Mouse (Mus musculus) G1E (cell line): ENCODE results near the gene Ddx6. TPM values are rescaled to one million over a fixed set of nuclear protein-coding genes. Genes with fewer than 3 reads are reported as not detected.

Source experiments
- ATAC-seq: 2 replicates; pipeline ENCODE4 v1.8.0; 2016; ENCODE audit warnings: mild to moderate bottlenecking; ENCODE audit not compliant: insufficient number of reproducible peaks, poor library complexity, low FRiP score, severe bottlenecking; ENCODE audit errors: extremely low read depth
- DNase-seq: peaks from one replicate; pipeline ENCODE4 v3.0.0; 2012; ENCODE audit warnings: low spot score
- H3K27me3 ChIP-seq: 2 replicates; pipeline ENCODE4 v1.6.1; 2012; ENCODE audit warnings: mild to moderate bottlenecking, low read length, inconsistent platforms; ENCODE audit not compliant: insufficient read depth
- H3K36me3 ChIP-seq: replicated peaks from 2 replicates; pipeline ENCODE3; 2012; ENCODE audit warnings: mild to moderate bottlenecking, inconsistent platforms
- H3K4me1 ChIP-seq: 2 replicates; pipeline ENCODE4 v1.6.1; 2012; ENCODE audit warnings: low read depth, low read length, inconsistent platforms, mixed read lengths; ENCODE audit not compliant: insufficient read depth
- H3K4me3 ChIP-seq: 2 replicates; pipeline ENCODE4 v1.5.1; 2012; ENCODE audit warnings: low read depth, mild to moderate bottlenecking, inconsistent platforms, low read length, moderate library complexity, mixed read lengths
- H3K9me3 ChIP-seq: replicated peaks from 2 replicates; pipeline ENCODE4 v1.6.1; 2012; ENCODE audit warnings: inconsistent platforms
- CTCF ChIP-seq: IDR thresholded peaks from 2 replicates; pipeline ENCODE4 v1.5.1; 2012; ENCODE audit warnings: low read depth, low read length, inconsistent platforms, mixed read lengths
- GATA1 ChIP-seq: IDR thresholded peaks from 2 replicates; pipeline ENCODE4 v1.6.1; 2012; ENCODE audit warnings: borderline replicate concordance, low read length, inconsistent platforms, mixed read lengths
- GATA2 ChIP-seq: IDR thresholded peaks from 2 replicates; pipeline ENCODE4 v1.6.1; 2012; ENCODE audit warnings: low read depth, low read length, inconsistent platforms, borderline replicate concordance
- POLR2AphosphoS5 ChIP-seq: IDR thresholded peaks from 2 replicates; pipeline ENCODE4 v1.6.1; 2012; ENCODE audit warnings: low read depth, low read length, inconsistent platforms; ENCODE audit not compliant: insufficient replicate concordance
- TAL1 ChIP-seq: conservative IDR thresholded peaks from 2 replicates; pipeline ENCODE4 v1.6.1; 2012; ENCODE audit warnings: low read depth, low read length, inconsistent platforms, mixed read lengths
- polyA plus RNA-seq: library from polyadenylated mRNA; stranded (reverse); fragments of >175 nt; gene quantifications from 2 replicates; pipeline ENCODE4 v1.2.3, GENCODE M21; 2012
- total RNA-seq, 2 experiments: library from RNA; stranded (forward) in 1 of 2; stranded (reverse) in 1 of 2; fragments of 200-1000 nt in 1 of 2; fragments of >200 nt in 1 of 2; fragmentation: Nextera tagmentation in 1 of 2; gene quantifications; 2 replicates each; pipeline ENCODE4 v1.2.3; 2014 to 2017

The Ddx6 gene
- total and polyA plus RNA-seq, 3 experiments, result 23.2 to 88.2 (median 54.5) TPM

GRCm38 (mm10) chr9:44582390-44582789 is 22.3 kb upstream of the Ddx6 start:
- Histone ChIP-seq H3K9me3 (peaks cover 5% of the 10 kb centered on the region; the same call in 1 of the 2 replicates), H3K4me3 (no peak overlapping the region), H3K27me3 (peaks cover 10% of the 10 kb centered on the region; the same call in 1 of the 2 replicates), H3K36me3 (no peaks in the 10 kb centered on the region), H3K4me1 (peaks cover 4% of the 10 kb centered on the region)
- DNase-seq (no peak), ATAC-seq (no peak)
- TF ChIP-seq GATA1, result no peak
- no peak for TF ChIP-seq CTCF
- no peak for TF ChIP-seq TAL1
- no peak for TF ChIP-seq GATA2
- no peak for TF ChIP-seq POLR2AphosphoS5

DNA sequence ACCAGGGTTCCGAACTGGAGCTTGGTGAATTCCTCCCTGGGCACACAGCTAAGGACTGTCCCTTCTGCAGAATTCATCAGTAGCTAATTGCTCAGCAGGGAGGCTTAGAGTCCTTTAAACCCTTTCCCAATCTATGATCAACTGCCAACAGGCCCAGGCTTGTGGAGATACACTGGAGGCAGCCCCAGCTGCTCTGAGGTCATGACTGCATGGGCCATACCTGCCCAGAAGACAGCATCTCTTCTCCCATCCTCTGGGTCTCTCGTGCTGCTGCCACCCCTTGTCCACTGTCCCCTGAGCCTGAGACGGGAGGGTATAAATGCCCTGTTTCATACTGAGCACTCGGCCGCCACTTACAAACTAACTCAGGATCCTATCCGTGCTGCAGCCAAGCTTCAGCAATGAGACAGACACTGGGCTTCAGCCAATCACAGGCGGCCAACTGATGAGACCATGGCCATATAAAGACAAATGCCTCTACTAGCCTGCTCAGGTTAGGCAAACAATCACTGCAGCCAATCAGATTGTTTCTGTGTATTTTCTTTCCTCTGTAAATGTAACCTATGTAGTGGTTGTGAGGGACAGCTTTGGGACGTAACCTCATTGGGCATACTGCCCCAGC is 17.9 kb upstream of the Ddx6 start:
- H3K27me3 ChIP-seq, result peaks cover 10% of the 10 kb centered on the region
- ATAC-seq (no peak), DNase-seq (no peak)
- H3K4me1 ChIP-seq, result no peaks in the 10 kb centered on the region
- TF ChIP-seq CTCF, result no peak
- TF ChIP-seq GATA1, result no peak
- TF ChIP-seq POLR2AphosphoS5, result no peak
- no peak for TF ChIP-seq TAL1
- TF ChIP-seq GATA2, result no peak
- peaks cover 5% of the 10 kb centered on the region; the same call in 1 of the 2 replicates for H3K9me3 ChIP-seq
- H3K4me3 ChIP-seq, result no peak overlapping the region
- no peaks in the 10 kb centered on the region for H3K36me3 ChIP-seq

DNA sequence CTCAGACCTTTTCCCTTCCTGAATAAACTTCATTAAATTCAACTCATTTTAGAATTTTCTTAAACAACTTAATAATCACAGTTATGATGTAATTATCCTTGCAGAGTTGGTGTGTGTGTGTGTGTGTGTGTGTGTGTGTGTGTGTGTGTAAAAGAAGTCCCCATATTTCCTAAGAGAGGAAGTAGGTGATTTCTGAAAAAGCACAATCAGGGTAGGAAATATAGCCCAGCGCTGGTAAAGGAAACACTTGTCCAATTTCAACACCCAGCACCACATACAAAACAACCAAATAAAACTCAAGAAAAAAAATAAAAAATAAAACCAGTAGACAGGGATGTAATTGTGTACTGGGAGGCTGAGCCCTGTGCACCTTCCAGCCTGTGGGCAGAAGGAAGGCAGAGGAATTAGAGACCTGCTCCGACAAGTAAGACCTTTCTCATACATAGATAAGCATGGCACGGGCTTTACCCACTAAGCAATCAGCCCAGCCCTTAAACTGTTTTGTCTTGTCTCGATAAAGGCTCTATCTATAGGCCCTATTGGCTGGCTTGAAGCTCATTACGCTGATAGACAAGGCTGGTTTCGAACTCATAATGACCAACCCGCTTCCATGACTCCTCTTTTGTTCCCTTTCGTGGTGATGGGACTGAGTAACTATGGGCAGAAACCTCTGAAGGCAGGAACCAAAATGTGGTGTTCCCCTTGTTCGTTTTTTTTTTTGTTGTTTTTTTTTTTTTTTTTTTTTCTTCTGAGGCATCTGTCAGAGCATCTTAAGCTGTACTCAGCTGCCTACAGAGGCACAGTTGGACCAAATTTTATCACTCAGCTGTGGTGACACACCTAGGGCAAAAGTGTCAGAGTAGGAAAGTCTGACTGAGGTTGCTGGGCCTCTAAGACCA is 17.2 kb upstream of the Ddx6 start:
- ATAC-seq, result no peak
- TF ChIP-seq TAL1 (no peak), CTCF (no peak), GATA1 (no peak), POLR2AphosphoS5 (no peak), GATA2 (no peak)
- peaks cover 6% of the 10 kb centered on the region; the same call in 1 of the 2 replicates for H3K9me3 ChIP-seq
- no peaks in the 10 kb centered on the region for H3K4me1 ChIP-seq
- H3K36me3 ChIP-seq, result no peaks in the 10 kb centered on the region
- no peak for DNase-seq
- H3K27me3 ChIP-seq, result peaks cover 11% of the 10 kb centered on the region; the same call in 1 of the 2 replicates
- no peak overlapping the region for H3K4me3 ChIP-seq

GRCm38 (mm10) chr9:44588605-44589004 is 16.1 kb upstream of the Ddx6 start:
- no peaks in the 10 kb centered on the region for H3K36me3 ChIP-seq
- no peak overlapping the region for H3K4me3 ChIP-seq
- no peak for ATAC-seq
- no peaks in the 10 kb centered on the region for H3K4me1 ChIP-seq
- H3K9me3 ChIP-seq, result peaks cover 7% of the 10 kb centered on the region; the same call in 1 of the 2 replicates
- peaks cover 11% of the 10 kb centered on the region; the same call in 1 of the 2 replicates for H3K27me3 ChIP-seq
- TF ChIP-seq CTCF, result no peak
- no peak for TF ChIP-seq GATA1
- no peak for TF ChIP-seq GATA2
- no peak for TF ChIP-seq POLR2AphosphoS5
- TF ChIP-seq TAL1, result no peak
- DNase-seq, result no peak

DNA sequence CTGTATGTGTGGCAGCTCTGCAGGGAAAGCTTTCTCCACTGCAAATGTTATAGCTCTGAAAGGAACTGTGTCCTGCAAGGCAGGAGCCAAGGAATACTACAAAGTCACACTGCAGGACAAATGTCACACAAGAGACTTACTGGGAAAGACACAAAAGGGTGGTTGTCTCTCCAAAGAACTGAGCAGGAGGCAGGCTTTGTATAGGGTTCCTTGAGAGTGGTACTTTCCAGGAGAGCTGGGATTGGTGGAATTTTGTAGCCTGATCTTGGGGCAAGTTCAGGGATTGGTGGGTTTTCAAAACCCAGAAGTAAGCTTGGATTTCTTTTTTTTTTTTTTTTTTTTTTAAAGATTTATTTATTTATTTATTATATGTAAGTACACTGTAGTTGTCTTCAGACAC is 15.6 kb upstream of the Ddx6 start:
- TF ChIP-seq CTCF (no peak), POLR2AphosphoS5 (no peak), GATA1 (no peak), GATA2 (no peak), TAL1 (no peak)
- Histone ChIP-seq H3K4me1 (no peaks in the 10 kb centered on the region), H3K9me3 (0 out of 2 replicates have a peak, but pooled peaks cover 3% of the 10 kb centered on the region), H3K27me3 (peaks cover 11% of the 10 kb centered on the region), H3K36me3 (no peaks in the 10 kb centered on the region), H3K4me3 (no peak overlapping the region)
- ATAC-seq (no peak), DNase-seq (no peak)

- ATAC-seq, result no peak
- TF ChIP-seq POLR2AphosphoS5 (no peak), GATA1 (no peak), TAL1 (no peak), CTCF (no peak), GATA2 (no peak)
- H3K4me3 ChIP-seq, result no peak overlapping the region
Observed at GRCm38 (mm10) chr9:44590969-44591368, 13.7 kb upstream of the Ddx6 start.

More at GRCm38 (mm10) chr9:44590969-44591368, 13.7 kb upstream of the Ddx6 start:
- no peaks in the 10 kb centered on the region for H3K4me1 ChIP-seq
- 0 out of 2 replicates have a peak, but pooled peaks cover 2% of the 10 kb centered on the region for H3K9me3 ChIP-seq
- DNase-seq, result no peak
- H3K36me3 ChIP-seq, result no peaks in the 10 kb centered on the region
- H3K27me3 ChIP-seq, result peaks cover 14% of the 10 kb centered on the region
